Mouse (Mus musculus): ENCODE measurements around the gene Gpc5.

Gpc5 gene

DNA sequence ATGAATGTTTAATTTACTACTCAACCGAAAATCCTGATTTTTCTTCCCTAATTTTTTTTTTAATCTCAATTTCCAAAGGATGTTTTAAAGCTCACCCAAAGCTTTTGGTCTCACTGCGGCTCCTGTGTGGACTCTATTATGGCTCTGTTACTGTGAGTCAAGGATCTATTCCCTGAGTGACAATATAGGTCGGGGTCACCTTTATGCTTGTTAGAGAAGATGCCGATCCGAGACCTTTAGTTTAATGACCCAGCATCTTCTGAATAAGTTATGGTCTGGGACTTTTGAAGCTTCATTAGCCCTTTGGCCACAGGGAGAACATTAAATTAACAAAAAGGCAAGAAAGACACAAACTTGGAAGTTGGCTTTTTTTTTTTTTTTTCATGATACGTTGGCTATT lies 408.8 kb downstream of the Gpc5 start:
- DNase-seq (ENCODE audit: low read depth, low spot score), result no peak

DNA sequence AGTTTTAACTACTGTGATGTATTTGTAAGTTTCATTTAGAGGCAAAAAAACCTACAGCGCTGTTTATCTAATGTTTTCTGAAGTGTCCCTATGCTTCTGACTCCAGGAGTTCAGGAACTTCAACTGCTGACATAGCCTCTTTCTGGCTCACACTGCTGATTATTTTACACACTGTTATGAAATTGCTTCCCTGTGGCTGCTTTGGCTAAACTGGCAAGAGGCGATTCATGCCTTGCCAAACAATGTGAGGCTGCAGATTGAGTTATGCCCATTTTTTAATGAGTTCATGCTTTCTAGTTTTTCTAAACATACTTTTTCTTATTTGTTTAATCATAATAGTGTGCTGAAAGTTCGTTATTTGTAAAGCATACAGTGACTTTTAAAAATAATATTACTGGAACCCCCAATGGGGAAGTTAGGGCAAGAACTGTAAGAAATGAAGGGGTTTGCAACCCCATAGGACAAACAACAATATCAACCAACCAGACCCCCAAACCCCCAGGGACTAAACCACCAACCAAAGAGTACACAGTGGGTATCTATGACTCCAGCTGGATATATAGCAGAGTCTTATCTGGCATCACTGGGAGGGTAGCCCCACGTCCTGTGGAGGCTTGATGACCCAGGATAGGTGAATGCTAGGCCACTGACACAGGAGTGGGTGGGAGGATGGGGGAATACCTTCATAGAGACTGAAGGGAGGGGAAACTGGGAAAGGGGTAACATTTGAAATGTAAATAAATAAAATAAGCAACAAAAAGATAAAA lies 454.7 kb downstream of the Gpc5 start:
- no peak for DNase-seq (ENCODE audit: low read depth, low spot score)

DNA sequence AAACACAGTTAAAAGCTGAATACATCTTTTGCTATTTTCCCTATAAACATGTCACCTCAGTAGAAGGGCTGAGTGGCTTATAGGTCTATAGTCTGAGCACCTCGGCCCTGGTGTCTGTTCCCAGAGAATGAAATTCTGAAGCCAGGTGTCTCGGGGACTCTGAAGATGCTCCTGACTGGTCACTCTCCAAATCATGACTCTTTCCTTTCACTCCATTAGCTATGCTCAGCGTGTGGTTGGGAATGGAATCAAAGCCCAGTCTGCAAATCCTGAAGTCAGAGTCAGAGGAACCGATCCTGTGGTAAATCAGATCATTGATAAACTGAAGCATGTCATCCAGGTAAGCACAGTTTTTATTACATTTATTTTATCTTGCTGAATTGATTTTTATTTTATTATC lies 460.0 kb downstream of the Gpc5 start:
- DNase-seq (ENCODE audit: low read depth, low spot score), result no peak

DNA sequence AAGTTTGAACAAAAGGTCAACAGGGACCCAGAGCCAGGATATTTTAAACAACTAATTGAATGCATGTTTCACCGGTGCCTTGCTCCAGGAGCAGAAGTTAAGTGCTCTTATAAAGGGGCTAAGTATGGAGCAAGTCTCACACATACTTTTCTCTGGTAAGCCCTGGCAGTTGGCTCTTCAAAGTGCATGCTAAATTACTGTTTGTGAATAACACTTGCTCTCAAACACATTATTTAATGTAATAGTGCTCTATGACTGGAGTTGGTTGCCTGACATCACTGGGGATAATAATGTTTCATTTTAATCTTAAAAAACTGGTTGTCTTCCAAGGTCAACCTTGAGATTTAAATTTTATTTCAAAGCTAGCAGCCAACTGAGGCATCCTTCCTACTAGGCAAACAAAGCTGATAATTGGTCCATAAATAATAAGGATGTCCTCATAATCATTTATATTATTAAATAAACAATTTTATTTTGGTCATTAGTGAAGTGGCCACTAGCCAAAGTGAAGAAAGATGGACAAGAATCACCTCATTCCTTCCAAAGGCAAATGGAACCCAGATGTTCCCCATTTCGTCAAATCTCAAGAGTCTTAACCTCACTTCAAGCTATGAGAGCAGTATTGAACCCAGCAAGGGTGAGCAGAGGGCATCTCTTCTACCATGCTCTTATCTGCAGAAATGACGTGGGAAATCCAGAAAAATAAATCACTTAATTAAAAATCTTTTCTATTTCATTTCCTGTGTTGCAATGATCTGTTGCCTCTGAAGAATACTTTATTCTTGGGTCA lies 488.6 kb downstream of the Gpc5 start:
- no peak for DNase-seq (ENCODE audit: low read depth, low spot score)

DNA sequence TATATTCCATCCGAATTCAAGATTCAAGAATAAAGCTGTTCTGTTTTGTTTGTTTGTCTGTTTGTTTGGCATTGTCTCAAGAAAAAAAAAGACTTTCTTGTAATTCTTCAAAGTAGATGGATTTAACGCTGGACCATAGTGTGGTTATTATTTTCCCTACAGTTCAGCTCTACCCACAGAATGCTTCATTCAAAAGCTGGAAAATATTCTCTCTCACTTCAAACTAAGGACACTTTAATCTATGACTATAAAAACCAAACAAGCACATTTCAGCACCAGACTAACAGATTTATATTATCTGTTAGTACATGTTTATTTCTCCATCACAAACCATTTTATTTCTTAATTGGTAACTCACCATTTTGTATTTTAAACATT lies 489.2 kb downstream of the Gpc5 start:
- no peak for DNase-seq (ENCODE audit: low read depth, low spot score)

DNA sequence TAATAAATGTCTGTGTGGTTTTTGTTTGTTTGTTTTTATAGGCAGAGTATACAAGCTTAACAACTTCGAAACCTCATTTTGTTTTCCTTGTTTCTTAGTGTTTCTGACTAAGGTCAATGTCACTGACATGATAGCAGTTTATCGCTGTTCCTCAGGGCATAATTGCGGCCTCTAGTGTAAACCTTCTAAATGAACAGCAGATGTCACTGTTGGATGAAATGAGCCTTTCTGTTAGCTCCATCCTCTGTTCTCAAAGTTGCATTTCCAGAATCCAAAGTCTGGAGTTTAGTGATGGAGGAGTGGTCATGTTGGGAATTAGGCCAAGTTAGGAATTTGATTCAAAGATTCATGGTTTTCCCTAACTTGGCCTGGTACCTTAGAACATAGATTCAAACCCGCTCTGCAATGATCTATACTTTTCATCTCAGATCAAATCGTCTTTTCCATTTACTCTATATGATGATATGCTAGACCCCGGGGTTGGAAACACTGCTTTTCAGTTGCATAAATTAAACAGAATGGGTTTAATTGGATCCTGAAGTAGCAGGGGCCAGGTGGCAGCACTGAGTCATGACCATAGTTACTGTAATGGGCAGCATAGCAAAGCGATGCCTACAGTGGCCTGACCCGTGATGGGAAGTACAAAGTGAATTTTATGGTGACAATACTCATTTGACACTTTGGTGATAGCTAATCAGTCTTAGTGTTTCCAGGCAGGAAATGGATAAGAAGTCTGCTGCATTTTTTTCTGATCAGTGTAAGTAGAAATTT lies 508.4 kb downstream of the Gpc5 start:
- no peak for DNase-seq (ENCODE audit: low read depth, low spot score)

DNA sequence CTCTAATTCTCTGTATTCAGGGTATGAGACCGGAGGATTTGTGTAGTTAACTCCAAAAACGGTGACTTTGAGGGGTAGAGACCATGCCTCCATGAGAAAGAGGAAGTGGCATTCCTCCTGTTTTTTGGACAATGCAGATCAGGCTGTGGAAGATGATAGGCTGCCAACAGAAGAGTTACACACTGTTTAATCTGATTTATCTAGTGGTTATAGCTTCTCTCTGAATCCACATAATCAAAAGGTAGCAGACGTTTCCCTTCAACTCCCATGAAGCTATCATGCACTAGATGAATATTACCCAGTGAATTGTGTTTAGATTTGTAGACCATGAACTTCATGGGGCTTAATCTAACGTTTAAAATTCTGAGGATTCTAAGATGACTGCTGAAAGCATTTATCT lies 522.1 kb downstream of the Gpc5 start:
- no peak for DNase-seq (ENCODE audit: low read depth, low spot score)

DNA sequence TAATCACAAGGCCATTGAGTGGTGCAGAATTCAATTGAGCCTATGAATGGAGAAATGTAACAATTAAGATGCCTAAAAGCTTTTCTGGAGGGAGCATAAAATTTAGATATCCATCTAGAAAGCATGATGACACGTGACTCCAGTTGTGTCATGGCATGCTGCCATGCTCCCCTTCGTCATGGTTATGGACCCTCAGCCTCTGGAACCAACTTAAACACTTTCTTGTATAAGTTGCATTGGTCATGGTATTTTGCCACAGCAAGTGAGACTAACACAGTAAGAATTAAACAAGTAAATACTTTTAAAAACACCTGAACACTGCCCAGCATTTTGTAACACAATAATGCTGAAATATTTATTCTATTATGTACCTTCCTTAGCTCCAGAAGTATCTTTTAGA lies 524.3 kb downstream of the Gpc5 start:
- no peak for DNase-seq (ENCODE audit: low read depth, low spot score)

DNA sequence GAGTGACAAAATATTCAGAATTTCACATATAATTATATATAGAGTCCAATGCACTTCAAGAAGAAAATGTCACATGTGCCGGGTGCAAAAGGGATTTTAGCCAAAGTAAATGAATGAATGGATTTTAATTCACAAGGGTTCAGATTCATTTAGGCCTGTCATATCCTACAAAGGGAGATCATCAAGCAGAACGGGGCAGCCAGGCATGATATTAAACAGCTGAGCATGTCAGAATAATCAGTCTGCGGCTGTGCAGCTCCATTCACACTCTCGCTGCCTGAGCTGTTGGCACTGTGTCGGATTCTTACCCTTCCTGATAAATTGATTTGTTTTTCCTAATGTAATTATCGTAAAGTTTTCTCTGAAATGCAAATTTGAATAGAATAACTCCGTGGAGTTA lies 524.8 kb downstream of the Gpc5 start:
- DNase-seq (ENCODE audit: low read depth, low spot score), result no peak

DNA sequence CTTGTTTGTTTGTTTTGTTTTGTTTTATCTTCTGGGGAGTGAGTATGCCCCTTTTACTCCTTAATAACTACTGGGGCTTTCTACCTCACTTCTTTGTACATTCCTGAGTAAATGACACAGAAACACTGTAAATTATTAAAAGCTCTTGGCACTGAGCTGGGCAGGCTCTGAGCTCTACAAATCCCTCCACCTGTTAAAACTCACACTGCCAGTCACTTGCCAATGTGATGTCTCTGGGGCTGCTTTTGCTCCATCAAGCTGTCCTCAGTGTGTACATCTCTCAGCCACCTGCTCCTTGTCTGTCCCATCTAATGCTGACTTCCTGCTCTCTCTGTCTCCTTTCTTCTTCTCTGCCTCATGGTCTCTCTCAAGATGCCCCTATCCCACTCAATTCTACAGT lies 528.5 kb downstream of the Gpc5 start:
- no peak for DNase-seq (ENCODE audit: low read depth, low spot score)

DNA sequence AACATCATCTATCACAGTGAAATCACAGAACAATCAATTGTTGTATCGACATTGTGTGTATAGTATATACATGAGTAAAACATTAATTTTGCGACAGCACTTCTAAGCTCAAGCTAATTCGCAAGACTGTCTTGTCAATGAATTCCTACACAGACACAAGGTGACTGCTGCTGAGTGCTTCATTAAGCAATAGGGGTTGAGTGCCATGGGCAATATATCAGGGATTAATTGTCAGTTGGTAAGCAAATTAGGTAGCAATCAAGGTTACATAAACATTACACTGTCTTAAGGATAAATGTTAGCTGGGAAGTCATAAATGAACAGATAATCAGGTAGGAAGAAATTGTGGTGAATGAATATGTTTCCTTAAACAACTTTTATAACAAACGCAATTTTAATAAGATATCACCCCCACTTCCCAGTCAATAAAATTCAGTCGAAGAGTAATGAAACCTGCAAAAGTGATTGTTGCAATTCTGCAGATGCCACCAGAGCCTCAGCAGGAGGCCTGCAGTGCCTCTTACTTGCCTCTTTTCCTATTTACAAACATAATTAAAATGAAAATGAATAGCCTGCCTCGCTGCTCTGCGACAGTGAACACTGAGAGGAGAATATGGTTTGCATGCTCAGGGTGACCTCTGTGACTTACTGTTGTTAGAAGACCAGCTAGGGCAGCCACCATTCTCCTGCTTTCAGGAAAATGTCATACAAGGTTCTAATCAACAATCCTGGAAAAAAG lies 539.3 kb downstream of the Gpc5 start:
- DNase-seq (ENCODE audit: low read depth, low spot score), result no peak

DNA sequence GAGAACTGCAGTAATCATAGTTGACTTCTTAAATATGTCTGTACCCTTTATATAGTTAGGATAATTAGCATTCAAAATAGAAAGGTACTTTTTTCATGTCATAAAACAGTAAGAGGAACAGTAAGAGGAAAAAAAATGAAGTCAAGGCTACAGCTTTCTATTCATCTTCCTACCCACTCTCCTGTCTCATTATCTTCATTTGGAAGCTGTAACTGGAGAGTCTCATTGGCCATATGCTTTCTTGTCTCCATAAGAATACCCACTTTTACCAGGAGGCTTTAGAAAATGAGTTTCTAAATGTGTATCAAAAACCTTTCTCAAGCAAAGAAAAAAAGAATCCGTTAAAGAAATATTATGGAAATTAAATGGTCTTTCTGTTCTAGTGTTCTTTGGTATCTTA lies 541.3 kb downstream of the Gpc5 start:
- DNase-seq (ENCODE audit: low read depth, low spot score), result no peak

DNA sequence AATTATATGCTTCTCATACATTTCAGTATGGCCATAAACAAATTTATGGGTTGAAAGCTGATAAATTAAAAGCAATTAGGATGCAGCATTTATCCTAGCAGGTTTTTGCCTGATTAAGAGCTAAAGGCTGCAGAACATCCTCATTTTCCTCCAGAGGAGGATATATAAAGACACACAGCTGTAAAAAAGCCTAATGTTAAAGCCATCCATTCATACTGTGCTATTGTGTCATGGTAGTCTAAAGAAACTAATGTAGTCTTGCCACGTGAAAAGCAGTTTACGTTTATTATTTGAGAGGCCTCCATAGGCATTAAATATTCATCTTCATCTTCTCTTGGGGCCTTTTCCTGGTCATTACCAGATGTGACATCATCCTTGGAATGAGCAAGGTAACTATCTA lies 587.9 kb downstream of the Gpc5 start:
- DNase-seq (ENCODE audit: low read depth, low spot score), result no peak

DNA sequence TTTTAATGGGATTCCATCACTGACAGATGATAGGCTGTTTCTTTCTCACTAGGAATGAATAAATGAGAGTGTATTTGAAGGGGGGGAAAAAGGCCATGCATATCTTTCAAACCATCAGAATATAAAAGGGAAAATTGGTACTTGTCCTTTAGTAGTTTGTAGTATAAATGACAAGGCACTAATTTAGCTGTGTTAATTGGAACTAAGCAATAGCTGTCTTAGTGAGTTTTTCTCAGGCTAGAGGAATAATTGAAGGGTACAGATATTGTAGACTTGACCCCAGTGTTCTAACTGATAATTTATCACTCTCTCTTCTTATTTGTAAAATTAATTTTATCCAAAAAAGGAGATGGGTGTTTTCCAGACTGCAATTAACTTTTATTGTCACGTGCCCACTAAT lies 654.0 kb downstream of the Gpc5 start:
- no peak for DNase-seq (ENCODE audit: low read depth, low spot score)

DNA sequence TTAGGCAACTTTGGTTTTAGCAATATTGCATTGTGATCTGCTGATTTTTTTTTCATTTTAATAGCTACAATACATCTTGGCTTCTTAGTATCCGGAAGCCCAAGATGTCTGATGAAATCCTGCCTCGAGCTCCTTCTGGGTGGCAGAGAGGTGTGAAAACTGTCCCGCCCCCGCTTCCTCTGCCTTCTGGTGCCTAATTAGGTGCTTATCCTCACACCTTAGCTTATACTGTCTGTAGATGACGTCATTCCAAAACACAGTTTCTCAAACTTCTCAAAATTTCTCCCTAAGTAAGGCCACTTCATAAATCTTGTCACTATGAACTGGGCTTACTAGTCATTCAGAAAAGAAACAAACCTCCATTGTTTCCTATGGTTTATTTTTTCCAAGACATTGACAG lies 668.2 kb downstream of the Gpc5 start:
- no peak for DNase-seq (ENCODE audit: low read depth, low spot score)

DNA sequence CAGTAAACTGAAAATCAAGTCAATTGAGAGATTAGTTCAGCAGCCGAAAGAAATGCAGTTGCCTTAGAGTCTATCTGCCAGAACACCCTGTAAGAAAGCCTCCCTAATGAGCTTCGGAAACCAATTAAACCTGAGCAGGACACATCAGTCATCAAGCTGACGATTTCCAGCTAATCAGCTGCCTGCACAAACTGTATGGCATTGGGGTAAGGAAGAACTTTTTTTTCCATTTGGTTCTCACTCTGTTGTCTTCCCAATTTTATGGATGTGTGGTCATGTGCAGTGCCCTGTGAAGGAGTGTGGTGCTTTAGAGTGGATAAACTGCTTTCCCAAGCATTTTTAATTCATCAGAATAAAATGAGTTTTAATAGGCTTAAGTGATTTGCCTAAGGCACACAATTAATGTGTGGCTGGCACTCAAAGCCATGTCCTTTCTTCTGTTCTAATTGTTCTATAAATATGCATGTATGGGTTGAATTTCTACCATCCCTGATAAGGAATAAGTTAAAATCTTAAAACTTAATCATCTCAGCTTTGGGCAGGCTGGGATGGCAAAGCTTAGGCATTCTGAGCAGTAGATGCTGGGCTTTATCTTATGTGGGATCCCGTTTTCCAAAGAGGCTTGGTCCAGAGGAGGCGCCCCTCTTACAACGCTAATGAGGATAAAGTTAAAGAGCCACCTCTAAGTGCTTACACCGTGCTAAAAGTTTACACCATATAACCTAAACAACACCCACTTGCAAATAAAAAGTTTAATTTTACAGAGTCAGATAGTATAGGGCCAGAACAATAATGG lies 687.6 kb downstream of the Gpc5 start:
- no peak for DNase-seq (ENCODE audit: low read depth, low spot score)

DNA sequence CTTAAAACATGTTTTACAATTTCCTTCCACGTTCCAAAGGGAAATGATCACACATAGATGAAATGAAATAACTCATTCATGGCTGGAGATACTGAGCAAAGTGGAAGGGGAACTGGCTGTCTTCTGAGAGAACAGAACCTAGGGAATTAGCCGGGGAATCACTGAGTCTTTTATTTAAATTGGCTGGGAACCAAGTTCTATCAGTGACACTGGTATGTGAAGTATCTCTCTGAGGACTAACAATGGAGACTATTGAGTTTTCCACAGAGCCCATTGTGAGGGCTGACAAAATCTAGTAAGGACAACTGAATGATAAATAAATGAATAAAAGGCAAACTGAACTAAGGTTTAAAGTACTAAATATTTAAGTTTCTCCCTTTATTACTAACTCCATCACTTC lies 712.7 kb downstream of the Gpc5 start:
- no peak for DNase-seq (ENCODE audit: low read depth, low spot score)

DNA sequence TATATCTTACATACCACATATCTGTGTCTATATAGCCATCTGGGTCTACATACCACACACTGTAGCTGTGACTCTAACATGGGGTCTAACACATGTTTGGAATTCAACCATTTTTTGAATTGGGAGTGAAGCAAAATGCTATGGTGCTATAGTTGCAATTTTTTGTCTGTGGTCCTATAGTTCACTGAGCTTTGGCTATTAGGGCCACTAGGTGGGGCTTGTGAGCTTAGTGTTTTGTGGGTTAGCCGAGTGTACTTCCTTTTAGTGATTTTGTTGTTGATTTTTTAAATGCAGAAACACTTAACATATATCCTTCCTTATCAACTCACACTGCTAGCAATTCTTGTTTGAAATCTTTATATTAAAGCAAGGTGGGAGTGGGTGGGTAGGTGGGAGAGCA lies 727.0 kb downstream of the Gpc5 start:
- no peak for DNase-seq (ENCODE audit: low read depth, low spot score)

DNA sequence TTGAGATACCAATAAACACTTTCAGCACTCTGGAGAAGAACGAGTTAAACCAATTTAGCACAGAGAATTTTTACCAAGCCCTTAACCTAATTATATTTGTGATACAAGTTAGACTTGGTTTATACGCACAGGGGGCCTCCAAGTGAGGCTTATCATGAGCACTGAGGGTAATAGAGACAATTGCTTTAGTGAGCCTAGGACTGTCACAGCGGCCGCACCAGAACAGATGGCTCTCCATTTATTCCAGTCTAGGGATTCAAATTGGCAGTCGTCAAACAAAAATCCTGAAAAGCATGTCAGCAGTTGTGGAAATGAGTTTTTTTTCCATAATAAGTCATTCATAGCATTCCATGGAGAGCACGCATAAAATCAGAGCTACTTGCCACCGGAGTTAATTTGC lies 729.6 kb downstream of the Gpc5 start:
- no peak for DNase-seq (ENCODE audit: low read depth, low spot score)

DNA sequence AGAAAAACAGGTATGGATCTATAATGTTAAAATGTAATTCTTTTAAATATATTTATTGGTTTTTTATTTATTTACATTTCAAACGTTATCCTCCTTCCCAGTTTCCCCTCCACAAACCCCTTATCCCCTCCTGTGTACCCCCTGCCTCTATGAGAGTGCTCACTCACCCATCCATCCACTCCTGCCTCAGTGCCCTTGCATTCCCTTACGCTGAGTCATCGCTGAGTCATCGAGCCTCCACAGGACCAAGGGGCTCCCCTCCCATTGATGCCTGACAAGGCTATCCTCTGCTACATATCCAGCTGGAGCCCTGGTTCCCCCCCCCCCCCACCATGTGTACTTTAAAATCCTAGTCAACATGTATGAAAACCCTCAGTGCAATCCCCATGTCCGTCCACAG lies 738.5 kb downstream of the Gpc5 start:
- no peak for DNase-seq (ENCODE audit: low read depth, low spot score)

DNA sequence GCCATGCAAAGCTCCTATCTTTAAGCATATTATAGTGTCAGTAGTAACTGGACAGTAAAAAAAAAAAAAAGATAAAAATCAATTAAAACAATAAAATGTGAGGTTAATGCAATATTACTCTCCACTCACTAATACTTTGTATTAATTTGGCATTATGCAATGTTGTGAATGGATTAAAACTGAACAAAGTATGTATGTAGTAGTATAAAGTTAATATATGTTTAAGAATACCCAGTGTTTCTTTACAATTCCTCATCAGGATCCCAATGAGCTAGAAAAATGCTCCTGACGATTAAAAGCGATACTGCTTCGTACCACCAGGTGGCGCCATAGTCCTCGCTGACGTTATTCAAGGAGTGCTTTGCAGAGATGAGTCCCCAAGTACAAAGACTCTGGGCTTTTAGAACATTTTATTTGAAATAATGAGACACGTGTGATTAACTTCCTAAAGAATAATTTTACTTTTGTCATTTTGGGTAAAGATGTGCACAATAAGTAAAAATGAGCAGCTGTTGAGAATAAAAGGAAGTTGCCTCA lies 739.3 kb downstream of the Gpc5 start:
- DNase-seq (ENCODE audit: low read depth, low spot score), result peak; percentile 34
